Mouse (Mus musculus) bone marrow macrophage, adult 2 months (primary cell): ENCODE data around the gene Rapgef2. TPM values are rescaled to one million over a fixed set of nuclear protein-coding genes. Genes with fewer than 3 reads are reported as not detected.

Source experiments
- H3K27ac ChIP-seq: 2 replicates; pipeline ENCODE4 v1.5.1; 2012; ENCODE audit warnings: low read depth, low read length; ENCODE audit not compliant: insufficient read depth
- H3K4me1 ChIP-seq: 2 replicates; pipeline ENCODE4 v1.6.1; 2012; ENCODE audit warnings: low read length; ENCODE audit not compliant: control insufficient read depth, insufficient read depth
- H3K4me3 ChIP-seq: 2 replicates; pipeline ENCODE4 v1.5.1; 2012; ENCODE audit warnings: mild to moderate bottlenecking, low read length, moderate library complexity; ENCODE audit not compliant: insufficient read depth
- CTCF ChIP-seq: IDR thresholded peaks from 2 replicates; pipeline ENCODE4 v1.5.1; 2012; ENCODE audit warnings: low read depth, mild to moderate bottlenecking, low read length, moderate library complexity
- POLR2A ChIP-seq: IDR thresholded peaks from 2 replicates; pipeline ENCODE4 v1.6.1; 2012; ENCODE audit warnings: mild to moderate bottlenecking, low read depth, low read length, borderline replicate concordance
- polyA plus RNA-seq: library from polyadenylated mRNA; stranded (reverse); fragments of >200 nt; gene quantifications from 2 replicates; pipeline ENCODE4 v1.2.4, GENCODE M21; 2012; ENCODE audit not compliant: missing spikeins, insufficient read depth, insufficient read length

Gene Rapgef2
- polyA plus RNA-seq, 1 experiment = 13.3 TPM

DNA sequence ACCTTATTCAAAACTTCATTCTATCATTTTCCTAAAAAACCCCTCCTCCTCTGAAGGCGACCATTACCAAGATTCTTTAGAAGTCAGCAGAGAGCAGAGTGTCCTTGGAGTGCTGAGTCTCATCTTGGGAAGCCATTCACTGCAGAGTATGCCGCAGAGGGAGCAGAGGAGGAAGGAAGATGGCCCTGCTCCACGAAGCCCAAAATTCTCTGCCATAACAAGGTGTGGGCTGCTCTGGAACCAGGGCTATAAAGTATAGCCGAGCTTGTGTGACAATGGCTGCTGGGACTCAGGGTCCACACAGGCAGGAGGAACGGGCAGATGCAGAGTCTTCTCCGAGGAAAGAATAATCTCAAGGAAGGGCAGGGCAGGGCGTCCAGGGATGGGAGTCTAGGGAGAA, 62.0 kb downstream of the Rapgef2 start:
- TF ChIP-seq CTCF (no peak), POLR2A (no peak)
- Histone ChIP-seq H3K4me1 (peaks cover 14% of the 10 kb centered on the region), H3K4me3 (no peak overlapping the region), H3K27ac (no peak overlapping the region)

DNA sequence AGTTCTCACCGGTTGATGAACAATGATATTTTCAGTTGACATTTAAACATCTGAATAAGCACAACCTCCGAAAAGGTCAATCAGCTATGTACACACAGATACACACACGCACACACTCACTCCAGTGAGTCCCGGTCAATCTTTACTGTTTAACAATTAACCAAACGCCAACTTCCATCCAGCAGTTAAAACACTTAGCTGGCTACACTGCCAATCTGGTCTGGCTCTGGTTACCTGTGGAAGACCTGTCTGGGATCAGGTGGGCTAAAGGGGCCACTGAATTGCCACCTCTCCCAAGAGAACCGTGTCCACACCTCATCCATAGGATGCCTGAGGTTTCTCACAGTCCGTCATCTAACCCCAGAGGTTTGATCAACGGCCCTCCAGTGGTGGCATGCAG, 63.0 kb downstream of the Rapgef2 start:
- TF ChIP-seq CTCF (no peak), POLR2A (no peak)
- peaks cover 10% of the 10 kb centered on the region for H3K4me1 ChIP-seq
- H3K4me3 ChIP-seq = no peak overlapping the region
- no peak overlapping the region for H3K27ac ChIP-seq

DNA sequence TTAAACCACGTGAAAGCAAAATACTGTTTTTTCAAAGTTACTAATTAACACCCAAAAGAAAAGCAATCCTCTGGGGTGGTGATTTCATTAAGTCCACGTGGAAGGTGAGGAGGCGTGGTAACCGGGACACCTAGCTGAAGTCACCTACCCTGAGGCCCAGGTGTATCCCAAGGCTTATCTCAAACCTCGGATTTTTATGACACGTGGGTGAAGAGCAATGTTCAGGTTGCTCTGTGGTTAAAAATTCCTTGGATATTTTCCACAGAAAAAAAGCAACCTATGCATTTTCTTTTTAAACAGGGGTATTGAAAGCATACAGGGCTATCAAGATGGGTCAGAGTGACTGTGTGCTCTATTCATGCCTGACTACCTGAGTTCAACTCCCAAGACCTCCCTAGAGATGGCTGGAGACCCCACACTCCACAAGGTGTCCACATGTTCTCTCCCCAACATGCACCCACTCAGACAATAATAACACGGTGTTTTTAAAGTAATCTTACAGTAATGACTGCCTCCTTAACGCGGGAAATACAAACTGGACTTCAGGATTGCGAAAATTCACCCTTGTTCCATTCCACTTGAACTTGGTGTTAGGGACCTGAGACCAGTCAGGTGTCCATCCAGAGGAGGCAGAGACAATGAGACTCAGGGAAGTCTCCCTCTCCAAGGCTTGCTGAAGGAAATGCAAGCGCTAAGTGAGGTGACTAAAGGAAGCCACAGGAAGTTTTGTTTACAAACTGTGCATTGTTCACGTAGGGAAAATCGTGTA, 63.9 kb downstream of the Rapgef2 start:
- no peak overlapping the region for H3K4me3 ChIP-seq
- TF ChIP-seq POLR2A (no peak), CTCF (no peak)
- H3K4me1 ChIP-seq = 0 out of 2 replicates have a peak, but pooled peaks cover 4% of the 10 kb centered on the region
- H3K27ac ChIP-seq = no peak overlapping the region

DNA sequence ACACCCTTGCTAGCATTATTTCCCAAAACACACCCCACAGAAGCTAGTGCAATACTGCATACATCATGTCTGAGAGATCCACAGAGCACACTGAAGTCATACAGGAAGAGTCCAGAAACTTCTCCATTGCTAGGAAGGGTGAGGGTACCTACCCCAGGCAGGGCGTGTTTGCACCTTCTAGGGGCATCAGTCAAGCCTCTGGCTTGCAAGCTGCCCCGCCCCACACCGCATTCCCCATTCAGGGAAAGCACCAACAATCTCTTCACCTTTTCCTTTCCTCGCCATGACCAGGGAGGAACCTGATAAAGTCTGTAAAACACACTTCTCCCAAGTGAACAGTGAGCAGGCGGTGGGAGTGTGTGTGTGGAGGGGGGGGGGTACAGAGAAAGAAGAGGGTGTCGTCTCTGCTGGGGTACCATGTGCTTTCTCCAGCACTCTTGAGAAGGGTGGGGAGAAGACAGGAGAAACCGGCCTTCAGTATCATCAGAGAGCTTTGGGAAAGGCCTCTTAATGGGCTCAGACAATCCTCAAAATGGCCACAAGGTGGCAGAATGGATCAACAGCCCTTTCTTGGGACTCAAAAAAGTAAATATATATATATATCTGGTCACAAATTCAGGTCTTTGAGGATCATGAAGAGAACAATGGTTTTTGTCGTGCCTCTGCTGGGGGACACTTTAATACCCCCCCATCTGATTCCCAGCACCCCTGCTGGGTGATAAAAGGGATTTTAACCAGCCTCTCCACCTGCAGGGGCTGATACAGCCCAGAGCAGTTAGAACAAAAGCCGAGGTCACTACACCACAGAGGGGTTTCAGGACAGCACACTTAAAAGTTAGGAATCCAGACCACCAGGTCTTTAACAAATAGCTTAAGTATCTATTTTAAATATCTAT, 64.8 kb downstream of the Rapgef2 start:
- 0 out of 2 replicates have a peak, but pooled peaks cover 4% of the 10 kb centered on the region for H3K4me1 ChIP-seq
- no peak overlapping the region for H3K4me3 ChIP-seq
- no peak for TF ChIP-seq POLR2A
- no peak; the same call in 1 of the 2 replicates for TF ChIP-seq CTCF
- H3K27ac ChIP-seq = no peak overlapping the region

DNA sequence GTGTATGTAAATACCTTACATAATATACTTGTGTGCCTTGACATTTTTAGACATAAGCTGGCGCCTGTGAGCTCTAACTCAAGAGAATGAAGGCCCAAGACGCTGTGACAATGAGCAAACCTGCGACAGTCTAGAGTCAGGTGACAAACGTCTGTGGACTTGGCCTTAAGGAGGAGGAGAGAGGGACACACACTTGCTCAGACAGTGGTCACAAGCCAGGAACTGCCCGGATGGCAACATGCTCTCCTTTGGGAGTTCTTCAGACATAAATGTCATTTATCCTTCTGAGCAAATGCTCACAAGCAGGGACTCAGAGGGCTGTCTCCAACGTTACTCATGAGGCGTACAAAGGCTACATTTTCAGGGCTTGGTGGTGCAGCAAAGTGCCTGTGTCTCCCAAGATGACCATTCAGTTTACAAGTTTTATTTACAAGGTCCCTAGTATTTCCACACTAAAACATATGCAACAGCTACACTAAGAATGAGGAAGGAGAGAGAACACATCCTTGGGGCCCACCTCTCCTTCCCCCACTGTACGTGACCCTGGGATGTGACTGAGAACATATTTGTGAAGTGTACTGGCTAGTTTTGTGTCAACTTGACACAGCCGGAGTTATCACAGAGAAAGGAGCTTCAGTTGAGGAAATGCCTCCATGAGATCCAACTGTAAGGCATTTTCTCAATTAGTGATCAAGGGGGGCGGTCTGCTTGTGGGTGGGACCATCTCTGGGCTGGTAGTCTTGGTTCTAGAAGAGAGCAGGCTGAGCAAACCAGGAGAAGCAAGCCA, 67.0 kb downstream of the Rapgef2 start:
- no peak for TF ChIP-seq CTCF

DNA sequence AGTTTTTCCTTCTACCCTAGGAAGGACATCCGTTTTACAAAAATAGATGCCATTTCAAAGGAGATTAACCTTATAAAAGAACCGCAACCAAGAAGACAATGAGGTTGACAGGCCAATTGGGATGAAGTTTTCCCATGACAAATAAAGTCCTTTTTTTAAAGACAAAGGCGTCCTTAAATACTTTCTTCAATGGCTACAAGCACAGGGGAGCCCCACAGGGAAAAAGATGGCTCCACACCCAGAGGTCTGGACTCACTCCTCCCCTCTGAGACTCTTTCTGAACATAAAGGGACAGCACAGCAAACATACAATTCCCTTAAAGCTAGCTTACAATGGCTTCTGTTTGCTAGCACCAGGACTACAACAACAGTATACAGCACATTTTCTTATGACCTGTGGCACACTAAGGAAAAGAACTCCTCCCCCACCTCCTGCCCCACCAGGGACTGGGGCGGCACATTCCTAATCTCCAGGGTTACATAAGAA, 67.7 kb downstream of the Rapgef2 start:
- no peak overlapping the region for H3K27ac ChIP-seq
- no peak overlapping the region for H3K4me3 ChIP-seq
- TF ChIP-seq POLR2A = no peak
- no peak for TF ChIP-seq CTCF
- H3K4me1 ChIP-seq = 0 out of 2 replicates have a peak, but pooled peaks cover 4% of the 10 kb centered on the region

More for the DNA sequence above, 67.0 kb downstream of the Rapgef2 start:
- H3K27ac ChIP-seq = no peak overlapping the region
- H3K4me3 ChIP-seq = no peak overlapping the region
- H3K4me1 ChIP-seq = 0 out of 2 replicates have a peak, but pooled peaks cover 4% of the 10 kb centered on the region

DNA sequence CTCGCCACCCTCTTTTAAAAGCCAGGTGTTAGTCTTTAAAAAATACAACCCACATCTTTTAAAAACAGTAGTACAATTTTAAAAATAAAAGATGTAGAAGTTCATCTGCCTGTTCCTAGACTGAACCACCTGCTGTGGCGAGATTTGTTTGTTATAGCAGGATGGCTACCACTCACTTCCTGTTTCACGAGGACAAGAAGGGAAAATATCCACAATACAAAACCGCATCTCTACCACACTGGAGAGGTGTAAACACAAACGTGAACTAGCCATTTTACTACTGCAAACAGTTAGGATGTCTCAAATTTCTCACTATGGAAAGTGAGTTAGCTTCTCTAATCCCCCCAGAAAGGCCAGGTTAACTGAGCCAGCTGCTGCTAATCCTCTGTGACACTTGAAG, 76.1 kb downstream of the Rapgef2 start:
- Histone ChIP-seq H3K4me1 (peaks cover 2% of the 10 kb centered on the region; the same call in 1 of the 2 replicates), H3K4me3 (no peak overlapping the region), H3K27ac (no peak overlapping the region)
- TF ChIP-seq POLR2A (no peak), CTCF (no peak)

DNA sequence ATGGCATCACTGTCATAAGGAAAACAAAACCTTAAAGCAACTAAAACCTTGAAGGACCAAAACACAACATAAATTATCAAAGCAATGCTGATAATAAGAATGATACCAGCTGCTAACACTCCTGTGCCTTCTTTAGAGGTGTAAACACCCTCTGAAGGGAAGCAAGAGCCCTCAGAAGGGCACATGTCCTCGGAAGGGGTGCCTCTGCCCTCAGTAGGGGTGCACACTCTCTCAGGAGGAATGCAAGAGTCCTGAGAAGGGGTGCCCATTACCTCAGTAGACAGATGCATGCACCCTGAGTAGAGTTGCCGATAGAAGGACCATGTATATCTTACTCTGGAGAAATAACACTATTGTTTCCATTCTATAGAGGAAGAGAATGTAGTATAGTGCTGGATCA, 79.1 kb downstream of the Rapgef2 start:
- no peak overlapping the region for H3K4me3 ChIP-seq
- TF ChIP-seq CTCF = no peak
- TF ChIP-seq POLR2A = no peak
- H3K27ac ChIP-seq = no peak overlapping the region
- peaks cover 2% of the 10 kb centered on the region; the same call in 1 of the 2 replicates for H3K4me1 ChIP-seq

DNA sequence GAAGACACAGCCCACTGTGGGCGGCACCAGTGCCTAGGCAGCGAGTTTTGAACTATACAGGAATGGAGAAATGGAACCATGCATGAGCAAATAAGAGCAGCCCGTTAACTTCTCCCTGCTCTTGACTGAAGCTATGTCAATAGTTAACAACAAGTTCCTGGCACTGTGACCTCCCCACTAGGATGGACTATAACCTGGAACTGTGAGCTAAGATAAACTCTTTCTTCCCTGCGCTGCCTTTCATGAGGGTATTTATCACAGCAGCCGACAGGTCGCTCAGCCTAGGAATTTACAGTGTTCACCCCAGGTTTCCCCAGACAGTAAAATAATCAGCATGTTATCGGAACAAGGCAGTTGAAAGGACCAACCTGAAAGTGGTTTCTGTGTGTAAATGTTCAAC, 79.8 kb downstream of the Rapgef2 start:
- H3K27ac ChIP-seq = no peak overlapping the region
- TF ChIP-seq CTCF (no peak), POLR2A (no peak)
- H3K4me3 ChIP-seq = no peak overlapping the region
- peaks cover 2% of the 10 kb centered on the region; the same call in 1 of the 2 replicates for H3K4me1 ChIP-seq
